Mouse (Mus musculus): ENCODE data around the gene Trim47. TPM values are rescaled to one million over a fixed set of nuclear protein-coding genes. Genes with fewer than 3 reads are reported as not detected.
A peak's percentile ranks its signal among the peaks of the same experiment; 100 is the strongest.

Trim47 gene
- polyA plus RNA-seq, 1 experiment: 6.6 TPM

GRCm38 (mm10) chr11:116086258-116087193 lies 40.5 kb downstream of the Trim47 start, which contains the start of gene Wbp2:
Gene Wbp2, minus strand, starts transcription at chr11:116086995.
- Histone ChIP-seq H3K27ac (ENCODE audit: control insufficient read depth, insufficient read depth, low read depth, low read length) (peak within 1 kb of the TSS; percentile 91), H3K4me1 (ENCODE audit: control insufficient read depth, insufficient read depth, low read length) (peaks cover 6% of the 10 kb centered on the region), H3K4me3 (ENCODE audit: control insufficient read depth, low read depth, low read length) (peak within 1 kb of the TSS; percentile 96), H3K27me3 (ENCODE audit: control insufficient read depth, insufficient read depth, low read length) (no peaks in the 10 kb centered on the region), H3K36me3 (ENCODE audit: control insufficient read depth, insufficient read depth, low read length) (no peaks in the 10 kb centered on the region; the same call in 1 of the 2 replicates)
- TF ChIP-seq POLR2A (IDR thresholded peaks at IDR 0.05; ENCODE audit: control insufficient read depth, low read depth, low read length) (peak; percentile 88), CTCF (IDR thresholded peaks at IDR 0.05; ENCODE audit: control insufficient read depth, insufficient read depth, insufficient replicate concordance, low read depth, low read length) (no peak)

- Histone ChIP-seq H3K36me3 (ENCODE audit: control insufficient read depth, insufficient read depth, low read length) (no peaks in the 10 kb centered on the region; the same call in 1 of the 2 replicates), H3K4me1 (ENCODE audit: control insufficient read depth, insufficient read depth, low read length) (peaks cover 6% of the 10 kb centered on the region), H3K27me3 (ENCODE audit: control insufficient read depth, insufficient read depth, low read length) (no peaks in the 10 kb centered on the region), H3K27ac (ENCODE audit: control insufficient read depth, insufficient read depth, low read depth, low read length) (no peak overlapping the region), H3K4me3 (ENCODE audit: control insufficient read depth, low read depth, low read length) (no peak overlapping the region)
- TF ChIP-seq POLR2A (IDR thresholded peaks at IDR 0.05; ENCODE audit: control insufficient read depth, low read depth, low read length) (no peak), CTCF (IDR thresholded peaks at IDR 0.05; ENCODE audit: control insufficient read depth, insufficient read depth, insufficient replicate concordance, low read depth, low read length) (no peak)
Measured at GRCm38 (mm10) chr11:116084166-116084565, 42.8 kb downstream of the Trim47 start.

- Histone ChIP-seq H3K4me1 (ENCODE audit: control insufficient read depth, insufficient read depth, low read length) (peaks cover 7% of the 10 kb centered on the region), H3K27ac (ENCODE audit: control insufficient read depth, insufficient read depth, low read depth, low read length) (no peak overlapping the region), H3K36me3 (ENCODE audit: control insufficient read depth, insufficient read depth, low read length) (no peaks in the 10 kb centered on the region; the same call in 1 of the 2 replicates), H3K27me3 (ENCODE audit: control insufficient read depth, insufficient read depth, low read length) (no peaks in the 10 kb centered on the region), H3K4me3 (ENCODE audit: control insufficient read depth, low read depth, low read length) (no peak overlapping the region)
- TF ChIP-seq CTCF (IDR thresholded peaks at IDR 0.05; ENCODE audit: control insufficient read depth, insufficient read depth, insufficient replicate concordance, low read depth, low read length) (no peak), POLR2A (IDR thresholded peaks at IDR 0.05; ENCODE audit: control insufficient read depth, low read depth, low read length) (no peak)
Measured at GRCm38 (mm10) chr11:116083096-116083672, 43.8 kb downstream of the Trim47 start.

DNA sequence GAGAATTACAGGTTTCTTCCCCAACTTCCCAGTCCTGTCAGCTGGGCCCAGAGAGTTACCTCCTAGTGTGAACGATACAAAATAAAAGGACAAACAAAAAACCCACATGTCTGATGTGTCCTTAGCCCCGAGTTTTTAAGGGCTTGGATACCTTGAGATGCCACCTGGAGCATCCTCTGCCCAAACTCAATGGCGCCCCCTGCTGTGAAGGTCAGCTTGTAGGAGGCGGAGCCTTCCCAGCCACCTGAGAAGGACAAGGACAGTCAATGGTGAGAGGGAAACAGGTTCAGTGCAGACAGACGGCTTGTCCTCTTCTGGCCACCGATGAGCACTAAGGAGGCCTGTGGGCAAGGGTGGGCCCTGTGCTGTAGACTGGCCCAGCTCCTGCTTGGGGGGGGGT lies 45.9 kb downstream of the Trim47 start:
- H3K27me3 ChIP-seq (ENCODE audit: control insufficient read depth, insufficient read depth, low read length): no peaks in the 10 kb centered on the region
- TF ChIP-seq POLR2A (IDR thresholded peaks at IDR 0.05; ENCODE audit: control insufficient read depth, low read depth, low read length): no peak
- TF ChIP-seq CTCF (IDR thresholded peaks at IDR 0.05; ENCODE audit: control insufficient read depth, insufficient read depth, insufficient replicate concordance, low read depth, low read length): peak; percentile 63; the same call in 1 of the 2 replicates
- peaks cover 12% of the 10 kb centered on the region for H3K4me1 ChIP-seq (ENCODE audit: control insufficient read depth, insufficient read depth, low read length)
- no peak overlapping the region for H3K27ac ChIP-seq (ENCODE audit: control insufficient read depth, insufficient read depth, low read depth, low read length)
- H3K36me3 ChIP-seq (ENCODE audit: control insufficient read depth, insufficient read depth, low read length): no peaks in the 10 kb centered on the region
- H3K4me3 ChIP-seq (ENCODE audit: control insufficient read depth, low read depth, low read length): no peak overlapping the region

DNA sequence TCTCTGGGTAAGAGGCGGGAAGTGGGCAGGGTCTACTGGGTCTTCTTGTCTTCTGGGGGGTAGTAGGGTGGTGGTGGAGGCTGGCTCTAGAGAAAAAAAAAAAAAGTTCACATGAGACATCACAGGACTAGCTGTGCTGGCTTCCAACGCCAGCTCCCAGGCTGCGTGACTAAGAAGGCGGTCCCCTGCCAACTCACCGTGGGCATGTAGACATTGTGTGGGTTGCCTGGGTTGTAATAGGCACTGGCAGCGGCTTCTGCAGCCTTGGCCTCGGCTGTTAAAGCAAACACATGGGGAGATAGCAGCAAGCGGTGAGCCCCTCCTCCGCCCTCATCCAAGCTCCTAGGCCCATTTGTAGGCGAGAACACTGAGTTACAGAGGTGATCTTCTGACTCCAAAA lies 47.5 kb downstream of the Trim47 start:
- no peak overlapping the region for H3K4me3 ChIP-seq (ENCODE audit: control insufficient read depth, low read depth, low read length)
- no peak overlapping the region for H3K27ac ChIP-seq (ENCODE audit: control insufficient read depth, insufficient read depth, low read depth, low read length)
- H3K27me3 ChIP-seq (ENCODE audit: control insufficient read depth, insufficient read depth, low read length): no peaks in the 10 kb centered on the region
- peaks cover 10% of the 10 kb centered on the region for H3K4me1 ChIP-seq (ENCODE audit: control insufficient read depth, insufficient read depth, low read length)
- H3K36me3 ChIP-seq (ENCODE audit: control insufficient read depth, insufficient read depth, low read length): no peaks in the 10 kb centered on the region
- TF ChIP-seq CTCF (IDR thresholded peaks at IDR 0.05; ENCODE audit: control insufficient read depth, insufficient read depth, insufficient replicate concordance, low read depth, low read length) (no peak), POLR2A (IDR thresholded peaks at IDR 0.05; ENCODE audit: control insufficient read depth, low read depth, low read length) (no peak)

DNA sequence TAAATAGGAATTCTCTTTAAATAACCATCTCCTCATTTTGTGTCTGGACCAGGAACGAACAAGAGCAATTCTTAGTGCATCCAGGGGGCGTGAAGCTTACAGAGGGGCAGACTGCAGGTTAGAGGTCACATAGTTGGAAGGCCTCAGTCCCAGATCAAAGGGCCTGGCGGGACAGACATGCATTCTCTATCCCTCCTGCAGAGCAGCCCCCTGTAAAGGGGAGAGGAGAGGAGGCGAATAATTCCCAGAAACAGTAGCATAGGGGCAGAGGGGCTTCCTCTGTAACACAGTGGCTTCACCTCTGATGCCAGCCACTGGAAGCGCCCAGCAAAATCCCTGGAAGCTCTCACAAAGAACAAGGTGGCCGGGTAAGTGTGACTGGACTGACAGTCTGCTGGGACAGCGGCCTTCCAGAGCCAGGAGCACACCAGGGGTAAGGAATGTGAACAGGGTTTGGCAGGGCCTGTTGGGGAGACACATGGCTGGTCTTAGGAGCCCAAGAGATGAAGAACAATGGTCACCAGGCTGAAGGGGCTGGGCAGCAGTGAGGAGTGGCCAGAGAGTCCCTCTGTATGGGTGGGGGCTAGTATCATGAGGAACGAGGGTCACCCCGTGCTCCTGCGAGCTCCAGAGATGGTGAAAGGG lies 48.2 kb downstream of the Trim47 start:
- H3K4me3 ChIP-seq (ENCODE audit: control insufficient read depth, low read depth, low read length): no peak overlapping the region
- TF ChIP-seq POLR2A (IDR thresholded peaks at IDR 0.05; ENCODE audit: control insufficient read depth, low read depth, low read length): no peak
- TF ChIP-seq CTCF (IDR thresholded peaks at IDR 0.05; ENCODE audit: control insufficient read depth, insufficient read depth, insufficient replicate concordance, low read depth, low read length): no peak
- H3K27me3 ChIP-seq (ENCODE audit: control insufficient read depth, insufficient read depth, low read length): no peaks in the 10 kb centered on the region
- H3K36me3 ChIP-seq (ENCODE audit: control insufficient read depth, insufficient read depth, low read length): no peaks in the 10 kb centered on the region
- H3K27ac ChIP-seq (ENCODE audit: control insufficient read depth, insufficient read depth, low read depth, low read length): no peak overlapping the region
- H3K4me1 ChIP-seq (ENCODE audit: control insufficient read depth, insufficient read depth, low read length): peaks cover 10% of the 10 kb centered on the region

- Histone ChIP-seq H3K27ac (ENCODE audit: control insufficient read depth, insufficient read depth, low read depth, low read length) (0 out of 2 replicates have a peak overlapping the region, but pooled peaks have one; percentile 27), H3K4me3 (ENCODE audit: control insufficient read depth, low read depth, low read length) (peak overlapping the region; percentile 28), H3K27me3 (ENCODE audit: control insufficient read depth, insufficient read depth, low read length) (no peaks in the 10 kb centered on the region), H3K4me1 (ENCODE audit: control insufficient read depth, insufficient read depth, low read length) (peaks cover 10% of the 10 kb centered on the region), H3K36me3 (ENCODE audit: control insufficient read depth, insufficient read depth, low read length) (no peaks in the 10 kb centered on the region)
- TF ChIP-seq CTCF (IDR thresholded peaks at IDR 0.05; ENCODE audit: control insufficient read depth, insufficient read depth, insufficient replicate concordance, low read depth, low read length) (no peak), POLR2A (IDR thresholded peaks at IDR 0.05; ENCODE audit: control insufficient read depth, low read depth, low read length) (no peak)
Measured at GRCm38 (mm10) chr11:116078221-116078620, 48.8 kb downstream of the Trim47 start.

Data from testis, adult 2 months (tissue).